Mouse (Mus musculus) midbrain, postnatal 0 days (tissue): Measurements from ENCODE around the gene Dnajc5g. TPM values are rescaled to one million over a fixed set of nuclear protein-coding genes. Genes with fewer than 3 reads are reported as not detected.
A peak's percentile ranks its signal among the peaks of the same experiment; 100 is the strongest.

Experiments used
- ATAC-seq: fragments of 200-750 bp; cut with Nextera tagmentation; 2 replicates; pipeline ENCODE4 v1.8.0; 2017; ENCODE audit warnings: moderate number of reproducible peaks, mild to moderate bottlenecking, moderate TSS enrichment, moderate library complexity; ENCODE audit not compliant: low FRiP score
- DNase-seq: peaks from one replicate; pipeline ENCODE4 v3.0.0-alpha.2; 2015; ENCODE audit warnings: low spot score
- H3K27ac ChIP-seq: fragments of 300-500 bp; sonication (generic); 2 replicates; pipeline ENCODE4 v1.5.1; 2014; ENCODE audit warnings: low read depth, mild to moderate bottlenecking, low read length, mixed read lengths
- H3K27me3 ChIP-seq: fragments of 300-500 bp; sonication (generic); 2 replicates; pipeline ENCODE4 v1.6.1; 2014; ENCODE audit warnings: low read length, control low read depth, mixed read lengths; ENCODE audit not compliant: insufficient read depth
- H3K36me3 ChIP-seq: fragments of 300-500 bp; sonication (generic); 2 replicates; pipeline ENCODE4 v1.6.1; 2014; ENCODE audit warnings: low read length, control low read depth, mixed read lengths; ENCODE audit not compliant: insufficient read depth
- H3K4me1 ChIP-seq: fragments of 300-500 bp; sonication (generic); 2 replicates; pipeline ENCODE4 v1.6.1; 2014; ENCODE audit warnings: mild to moderate bottlenecking, control low read depth, antibody characterized with exemption, low read length, mixed read lengths; ENCODE audit not compliant: insufficient read depth
- H3K4me2 ChIP-seq: fragments of 300-500 bp; sonication (generic); 2 replicates; pipeline ENCODE4 v1.6.1; 2014; ENCODE audit warnings: low read depth, mild to moderate bottlenecking, low read length, mixed read lengths; ENCODE audit not compliant: poor library complexity, severe bottlenecking
- H3K4me3 ChIP-seq: fragments of 300-500 bp; sonication (generic); 2 replicates; pipeline ENCODE4 v1.5.1; 2014; ENCODE audit warnings: low read depth, mild to moderate bottlenecking, low read length, moderate library complexity
- H3K9ac ChIP-seq: fragments of 300-500 bp; sonication (generic); replicated peaks from 2 replicates; pipeline ENCODE4 v1.6.1; 2014; ENCODE audit warnings: mild to moderate bottlenecking, low read length, moderate library complexity, mixed read lengths; ENCODE audit not compliant: poor library complexity, severe bottlenecking
- H3K9me3 ChIP-seq: fragments of 300-500 bp; sonication (generic); 2 replicates; pipeline ENCODE4 v1.6.1; 2016; ENCODE audit warnings: low read length, control low read depth
- CTCF ChIP-seq: IDR thresholded peaks from 2 replicates; pipeline ENCODE4 v1.5.1; 2016; ENCODE audit warnings: antibody characterized with exemption, mild to moderate bottlenecking
- WGBS: fragments of 180-500 bp; shearing (Covaris S2); extraction: QIAGEN DNeasy Blood & Tissue Kit; methylation state at CpG from one replicate; pipeline ENCODE4 v1.1.7; 2014; 5-methylcytosine and 5-hydroxymethylcytosine counted together
- polyA plus RNA-seq: library from polyadenylated mRNA; unstranded; fragments of >200 nt; fragmentation: Nextera tagmentation; extraction: Ambion mirVana; gene quantifications from 2 replicates; pipeline ENCODE4 v1.2.1, GENCODE M21; 2015
- total RNA-seq: library from RNA; depleted of rRNA; stranded (reverse); fragments of >200 nt; gene quantifications from 2 replicates; pipeline ENCODE4 v1.2.3, GENCODE M21; 2014; rRNA removed

The Dnajc5g gene
- total and polyA plus RNA-seq, 2 experiments from 2014 or later: not detected

- Histone ChIP-seq H3K9ac (peak within 1 kb of the TSS; percentile 69), H3K27me3 (no peaks in the 10 kb centered on the region), H3K9me3 (no peaks in the 10 kb centered on the region), H3K4me2 (peak within 1 kb of the TSS; percentile 70), H3K27ac (peak within 1 kb of the TSS; percentile 72), H3K4me1 (peaks cover 5% of the 10 kb centered on the region; the same call in 1 of the 2 replicates), H3K4me3 (peak within 1 kb of the TSS; percentile 61), H3K36me3 (peaks cover 27% of the 10 kb centered on the region)
- TF ChIP-seq CTCF: no peak
- ATAC-seq (peak; percentile 94), DNase-seq (peak; percentile 90)
- WGBS: under 1% methylated on average over 19 of the region's 19 CpGs
These were observed 48.1 kb downstream of the Dnajc5g start, which contains the start of gene Mpv17 for GRCm38 (mm10) chr5:31154152-31154553. Mpv17 (minus strand) TSS chr5:31154251.

Other genes starting within 250 kb of the Dnajc5g start
- 77.5 and 78.3 TPM in 2 replicates for gene Tmem214, start 238.3 kb upstream of the Dnajc5g start, total RNA-seq
- gene Tmem214, start 238.3 kb upstream of the Dnajc5g start, polyA plus RNA-seq: 64.5 and 64.6 TPM in 2 replicates
- gene Agbl5, start 217.6 kb upstream of the Dnajc5g start, total RNA-seq: 50.7 and 73.4 TPM in 2 replicates
- 19.1 and 22.3 TPM in 2 replicates for gene Agbl5, start 217.6 kb upstream of the Dnajc5g start, polyA plus RNA-seq
- gene Ost4, start 198.5 kb upstream of the Dnajc5g start, total RNA-seq: 123 and 126 TPM in 2 replicates
- 175 and 201 TPM in 2 replicates for gene Ost4, start 198.5 kb upstream of the Dnajc5g start, polyA plus RNA-seq
- gene Emilin1, start 192.9 kb upstream of the Dnajc5g start, total RNA-seq: 7.4 and 11.8 TPM in 2 replicates
- 9.0 and 9.8 TPM in 2 replicates for gene Emilin1, start 192.9 kb upstream of the Dnajc5g start, polyA plus RNA-seq
- gene Khk, start 184.9 kb upstream of the Dnajc5g start, total RNA-seq: 1.4 and 12.3 TPM in 2 replicates
- gene Khk, start 184.9 kb upstream of the Dnajc5g start, polyA plus RNA-seq: 14.3 and 17.6 TPM in 2 replicates
- 162 and 185 TPM in 2 replicates for gene Cgref1, start 160.7 kb upstream of the Dnajc5g start, total RNA-seq
- 108 TPM in 2 replicates for gene Cgref1, start 160.7 kb upstream of the Dnajc5g start, polyA plus RNA-seq
- 37.6 and 37.7 TPM in 2 replicates for gene Preb, start 145.9 kb upstream of the Dnajc5g start, total RNA-seq
- gene Preb, start 145.9 kb upstream of the Dnajc5g start, polyA plus RNA-seq: 89.6 and 101 TPM in 2 replicates
- gene Tcf23, start 137.6 kb upstream of the Dnajc5g start, total RNA-seq: 0.05 TPM in 1 of 2 replicates, not detected in the other
- 0.07 and 0.09 TPM in 2 replicates for gene Tcf23, start 137.6 kb upstream of the Dnajc5g start, polyA plus RNA-seq
- gene Atraid, start 58.0 kb upstream of the Dnajc5g start, total RNA-seq: 138 and 155 TPM in 2 replicates
- gene Atraid, start 58.0 kb upstream of the Dnajc5g start, polyA plus RNA-seq: 235 and 243 TPM in 2 replicates
- gene Slc5a6, start 57.4 kb upstream of the Dnajc5g start, total RNA-seq: 43.8 and 44.9 TPM in 2 replicates
- gene Slc5a6, start 57.4 kb upstream of the Dnajc5g start, polyA plus RNA-seq: 32.3 and 33.0 TPM in 2 replicates
- 39.5 and 44.8 TPM in 2 replicates for gene Cad, start 51.5 kb upstream of the Dnajc5g start, total RNA-seq
- gene Cad, start 51.5 kb upstream of the Dnajc5g start, polyA plus RNA-seq: 6.7 and 7.8 TPM in 2 replicates
- gene Slc30a3, start 2.0 kb downstream of the Dnajc5g start, total RNA-seq: 19.3 and 24.1 TPM in 2 replicates
- 14.0 and 20.6 TPM in 2 replicates for gene Slc30a3, start 2.0 kb downstream of the Dnajc5g start, polyA plus RNA-seq
- 0.33 TPM in 1 of 2 replicates, not detected in the other for gene Trim54, start 10.4 kb downstream of the Dnajc5g start, total RNA-seq
- not detected in 2 replicates for gene Trim54, start 10.4 kb downstream of the Dnajc5g start, polyA plus RNA-seq
- gene Ucn, start 32.5 kb downstream of the Dnajc5g start, total RNA-seq: not detected in 2 replicates
- not detected in 2 replicates for gene Ucn, start 32.5 kb downstream of the Dnajc5g start, polyA plus RNA-seq
- gene Mpv17, start 48.0 kb downstream of the Dnajc5g start, total RNA-seq: 42.5 and 65.5 TPM in 2 replicates
- gene Mpv17, start 48.0 kb downstream of the Dnajc5g start, polyA plus RNA-seq: 38.8 and 41.8 TPM in 2 replicates
- gene Gm29609, start 73.6 kb downstream of the Dnajc5g start, total RNA-seq: 3.1 and 4.3 TPM in 2 replicates
- 1.9 and 2.2 TPM in 2 replicates for gene Gm29609, start 73.6 kb downstream of the Dnajc5g start, polyA plus RNA-seq
- 45.2 and 46.4 TPM in 2 replicates for gene Gtf3c2, start 73.9 kb downstream of the Dnajc5g start, total RNA-seq
- 46.1 and 49.0 TPM in 2 replicates for gene Gtf3c2, start 73.9 kb downstream of the Dnajc5g start, polyA plus RNA-seq
- 88.3 and 95.2 TPM in 2 replicates for gene Snx17, start 86.9 kb downstream of the Dnajc5g start, total RNA-seq
- gene Snx17, start 86.9 kb downstream of the Dnajc5g start, polyA plus RNA-seq: 103 and 104 TPM in 2 replicates
- gene Eif2b4, start 87.1 kb downstream of the Dnajc5g start, total RNA-seq: 29.7 and 34.0 TPM in 2 replicates
- 84.3 and 93.4 TPM in 2 replicates for gene Eif2b4, start 87.1 kb downstream of the Dnajc5g start, polyA plus RNA-seq
- gene Zfp513, start 96.0 kb downstream of the Dnajc5g start, total RNA-seq: 6.4 and 10.9 TPM in 2 replicates
- gene Zfp513, start 96.0 kb downstream of the Dnajc5g start, polyA plus RNA-seq: 11.1 and 13.0 TPM in 2 replicates
- 87.0 and 95.6 TPM in 2 replicates for gene Ppm1g, start 114.4 kb downstream of the Dnajc5g start, total RNA-seq
- 170 and 183 TPM in 2 replicates for gene Ppm1g, start 114.4 kb downstream of the Dnajc5g start, polyA plus RNA-seq
- 120 and 126 TPM in 2 replicates for gene Nrbp1, start 134.6 kb downstream of the Dnajc5g start, total RNA-seq
- 138 and 149 TPM in 2 replicates for gene Nrbp1, start 134.6 kb downstream of the Dnajc5g start, polyA plus RNA-seq
- gene Gm9970, start 134.9 kb downstream of the Dnajc5g start, total RNA-seq: not detected in 2 replicates
- gene Gm9970, start 134.9 kb downstream of the Dnajc5g start, polyA plus RNA-seq: 0.34 and 0.93 TPM in 2 replicates
- 1.2 and 2.5 TPM in 2 replicates for gene Krtcap3, start 145.4 kb downstream of the Dnajc5g start, total RNA-seq
- 1.5 and 3.4 TPM in 2 replicates for gene Krtcap3, start 145.4 kb downstream of the Dnajc5g start, polyA plus RNA-seq
- gene Ift172, start 184.8 kb downstream of the Dnajc5g start, total RNA-seq: 28.2 and 45.8 TPM in 2 replicates
- 16.5 and 17.7 TPM in 2 replicates for gene Ift172, start 184.8 kb downstream of the Dnajc5g start, polyA plus RNA-seq
- gene Fndc4, start 189.8 kb downstream of the Dnajc5g start, total RNA-seq: 155 and 188 TPM in 2 replicates
- 103 and 118 TPM in 2 replicates for gene Fndc4, start 189.8 kb downstream of the Dnajc5g start, polyA plus RNA-seq
- 0.42 and 1.2 TPM in 2 replicates for gene Gckr, start 191.2 kb downstream of the Dnajc5g start, total RNA-seq
- gene Gckr, start 191.2 kb downstream of the Dnajc5g start, polyA plus RNA-seq: 0.85 and 1.0 TPM in 2 replicates